In genomic region chr6:32469196-32469595, GRCm38 (mm10) we compare ENCODE assay signal across 14 mouse cellular contexts.
DNase-seq lines count a peak whose midpoint lies in the region.
"Had no signal": no experiment of that assay in that cellular context is flagged by ENCODE, and none has a peak within 500 bp of the region (broad histone marks: within the 10 kb centered on the region; RNA-seq: fewer than 3 reads in every experiment).

No protein-coding gene starts in this region.

- peak; percentile 43 for DNase-seq in adrenal gland, adult 2 months
- no peak for DNase-seq in adrenal gland, adult 18-20 months (ENCODE audit: low spot score in 2 of 2)
- DNase-seq in thymus, postnatal 14 days = peak; percentile 14
- no peak for DNase-seq in thymus, postnatal 0 days (ENCODE audit: low spot score)
- peak; percentile 94 for DNase-seq in A20 (ENCODE audit: low read depth, low spot score)
- no peak for DNase-seq in frontal cortex, postnatal 10 days (ENCODE audit: low spot score in 2 of 2)
- DNase-seq: adrenal gland, adult 8-10 months; adrenal gland, postnatal 14 days; cerebellum, adult 11-12 months; cerebellum, adult 2 months; cerebellum, adult 9-10 months; cerebellum, postnatal 10 days; cerebellum, postnatal 25 days; embryo, embryonic 11 days had no signal

Comparison
In these comparisons a context has a peak if more than half of its experiments do, and no peak if none do; other contexts are left out.
1. DNase-seq: peak in adrenal gland, adult 2 months (single experiment), thymus, postnatal 14 days (single experiment) and A20 (single experiment); none in adrenal gland, adult 18-20 months (0 of 2), thymus, postnatal 0 days (single experiment) and frontal cortex, postnatal 10 days (0 of 2).